Mouse (Mus musculus): Measurements from ENCODE around the gene Sgf29.

GRCm38 (mm10) chr7:126702861-126703756 lies 54.0 kb downstream of the Sgf29 start:
- no peak for TF ChIP-seq CTCF (IDR thresholded peaks at IDR 0.05; ENCODE audit: low read depth)
- TF ChIP-seq EP300 (IDR thresholded peaks at IDR 0.05; ENCODE audit: low read depth): no peak

Measured in liver, postnatal 0 days (tissue).